Mouse (Mus musculus) G1E (cell line): ENCODE measurements around the gene Nlgn2. TPM values are rescaled to one million over a fixed set of nuclear protein-coding genes. Genes with fewer than 3 reads are reported as not detected.
"Not testable (repeated sequence)": the region's sequence is repeated elsewhere in the genome, so short reads cannot be mapped to it uniquely, and the experiment has no call there.

Experiments
- ATAC-seq: 2 replicates; pipeline ENCODE4 v1.8.0; 2016; ENCODE audit warnings: mild to moderate bottlenecking; ENCODE audit not compliant: insufficient number of reproducible peaks, poor library complexity, low FRiP score, severe bottlenecking; ENCODE audit errors: extremely low read depth
- DNase-seq: peaks from one replicate; pipeline ENCODE4 v3.0.0; 2012; ENCODE audit warnings: low spot score
- H3K27me3 ChIP-seq: 2 replicates; pipeline ENCODE4 v1.6.1; 2012; ENCODE audit warnings: mild to moderate bottlenecking, low read length, inconsistent platforms; ENCODE audit not compliant: insufficient read depth
- H3K36me3 ChIP-seq: replicated peaks from 2 replicates; pipeline ENCODE3; 2012; ENCODE audit warnings: mild to moderate bottlenecking, inconsistent platforms
- H3K4me1 ChIP-seq: 2 replicates; pipeline ENCODE4 v1.6.1; 2012; ENCODE audit warnings: low read depth, low read length, inconsistent platforms, mixed read lengths; ENCODE audit not compliant: insufficient read depth
- H3K4me3 ChIP-seq: 2 replicates; pipeline ENCODE4 v1.5.1; 2012; ENCODE audit warnings: low read depth, mild to moderate bottlenecking, inconsistent platforms, low read length, moderate library complexity, mixed read lengths
- H3K9me3 ChIP-seq: replicated peaks from 2 replicates; pipeline ENCODE4 v1.6.1; 2012; ENCODE audit warnings: inconsistent platforms
- CTCF ChIP-seq: IDR thresholded peaks from 2 replicates; pipeline ENCODE4 v1.5.1; 2012; ENCODE audit warnings: low read depth, low read length, inconsistent platforms, mixed read lengths
- GATA1 ChIP-seq: IDR thresholded peaks from 2 replicates; pipeline ENCODE4 v1.6.1; 2012; ENCODE audit warnings: borderline replicate concordance, low read length, inconsistent platforms, mixed read lengths
- GATA2 ChIP-seq: IDR thresholded peaks from 2 replicates; pipeline ENCODE4 v1.6.1; 2012; ENCODE audit warnings: low read depth, low read length, inconsistent platforms, borderline replicate concordance
- POLR2AphosphoS5 ChIP-seq: IDR thresholded peaks from 2 replicates; pipeline ENCODE4 v1.6.1; 2012; ENCODE audit warnings: low read depth, low read length, inconsistent platforms; ENCODE audit not compliant: insufficient replicate concordance
- TAL1 ChIP-seq: conservative IDR thresholded peaks from 2 replicates; pipeline ENCODE4 v1.6.1; 2012; ENCODE audit warnings: low read depth, low read length, inconsistent platforms, mixed read lengths
- polyA plus RNA-seq: library from polyadenylated mRNA; stranded (reverse); fragments of >175 nt; gene quantifications from 2 replicates; pipeline ENCODE4 v1.2.3, GENCODE M21; 2012
- total RNA-seq, 2 experiments: library from RNA; stranded (forward) in 1 of 2; stranded (reverse) in 1 of 2; fragments of 200-1000 nt in 1 of 2; fragments of >200 nt in 1 of 2; fragmentation: Nextera tagmentation in 1 of 2; gene quantifications; 2 replicates each; pipeline ENCODE4 v1.2.3; 2014 to 2017

The Nlgn2 gene
- total and polyA plus RNA-seq, 3 experiments = 0.93 to 3.1 (median 3.0) TPM

DNA sequence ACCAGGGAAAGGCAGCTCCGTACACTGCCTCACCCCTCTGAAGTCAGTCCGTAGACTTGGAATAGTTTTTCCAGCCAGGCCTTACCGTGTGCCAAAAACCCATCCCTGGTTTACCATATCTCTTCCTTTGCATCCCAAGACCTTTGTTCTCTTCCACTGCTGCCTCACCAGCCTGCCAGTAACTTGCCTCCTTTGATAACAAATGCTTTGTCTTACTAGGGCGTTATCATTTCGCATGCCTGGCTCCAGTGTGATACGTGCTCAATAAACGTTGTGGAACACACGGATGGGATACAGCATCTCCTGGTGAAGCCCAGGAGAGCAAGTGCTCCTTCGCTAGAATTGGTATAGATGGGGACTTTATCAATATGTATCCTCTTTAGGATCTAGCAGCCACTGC, 29.8 kb upstream of the Nlgn2 start:
- ATAC-seq (no peak), DNase-seq (no peak)
- TF ChIP-seq POLR2AphosphoS5 = no peak
- TF ChIP-seq GATA1 = no peak
- TF ChIP-seq CTCF = no peak
- Histone ChIP-seq H3K4me1 (peaks cover 12% of the 10 kb centered on the region), H3K9me3 (no peaks in the 10 kb centered on the region), H3K36me3 (no peaks in the 10 kb centered on the region), H3K27me3 (peaks cover 39% of the 10 kb centered on the region), H3K4me3 (no peak overlapping the region)

DNA sequence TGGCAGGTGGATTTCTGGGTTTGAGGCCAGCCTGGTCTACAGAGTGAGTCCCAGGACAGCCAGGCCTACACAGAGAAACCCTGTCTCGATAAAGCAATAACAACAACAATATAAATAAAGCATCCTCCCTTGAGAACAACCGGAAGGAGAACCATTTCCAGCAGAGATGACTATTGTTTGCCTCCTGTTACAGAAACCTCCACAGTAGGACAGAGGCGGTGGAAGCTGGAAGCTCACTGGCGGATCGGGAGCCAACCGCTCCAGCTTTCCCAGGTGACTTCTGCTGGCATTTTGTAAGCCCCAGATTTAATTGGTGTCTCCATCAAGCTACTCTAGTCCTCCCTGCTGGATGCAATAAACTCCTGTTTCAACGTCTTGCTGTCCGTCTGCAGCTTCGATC, 28.0 kb upstream of the Nlgn2 start:
- ATAC-seq (no peak), DNase-seq (no peak)
- TF ChIP-seq GATA1 (no peak), CTCF (no peak), TAL1 (no peak), GATA2 (no peak), POLR2AphosphoS5 (no peak)

DNA sequence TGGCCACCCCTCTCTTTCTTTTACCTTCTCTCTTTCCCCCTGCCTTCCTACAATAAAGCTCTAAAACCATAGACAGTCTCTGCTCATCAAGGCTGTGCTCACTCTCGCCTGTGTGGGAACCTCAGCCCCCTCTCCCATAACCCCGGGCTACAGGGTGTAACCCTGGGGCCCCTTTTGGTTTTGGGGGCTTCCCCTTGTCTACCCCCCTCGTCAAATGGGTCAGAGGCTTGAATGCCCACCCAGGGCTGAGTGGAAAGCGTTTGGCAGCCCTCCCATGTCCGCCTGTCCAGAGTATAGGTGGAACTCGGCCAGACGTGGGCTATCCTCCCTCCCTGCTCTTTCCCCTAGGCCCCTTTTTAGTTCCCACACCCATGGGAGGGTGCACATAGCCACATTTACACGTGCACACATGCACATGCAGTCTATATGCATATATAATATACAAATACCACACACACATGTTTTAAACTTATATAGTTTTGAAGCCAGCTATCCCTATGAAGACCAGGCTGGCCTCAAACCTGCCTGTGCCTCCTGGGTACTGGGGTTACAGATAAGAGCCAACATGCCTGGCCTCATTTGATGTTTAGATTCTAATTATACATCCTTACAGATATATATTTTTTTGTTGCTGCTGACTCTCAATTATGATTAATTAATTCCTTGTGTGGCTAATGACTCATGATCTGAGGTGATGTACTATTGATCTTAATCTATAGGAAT, 26.7 kb upstream of the Nlgn2 start:
- H3K9me3 ChIP-seq = no peaks in the 10 kb centered on the region
- H3K27me3 ChIP-seq = peaks cover 36% of the 10 kb centered on the region
- H3K4me3 ChIP-seq = no peak overlapping the region
- peaks cover 12% of the 10 kb centered on the region for H3K4me1 ChIP-seq
- no peak for TF ChIP-seq POLR2AphosphoS5
- no peak for TF ChIP-seq GATA2
- TF ChIP-seq TAL1 = no peak
- no peak for TF ChIP-seq GATA1
- TF ChIP-seq CTCF = no peak
- no peaks in the 10 kb centered on the region for H3K36me3 ChIP-seq
- no peak for DNase-seq
- no peak for ATAC-seq

More for the DNA sequence above, 28.0 kb upstream of the Nlgn2 start:
- Histone ChIP-seq H3K27me3 (peaks cover 33% of the 10 kb centered on the region), H3K4me1 (peaks cover 12% of the 10 kb centered on the region), H3K4me3 (no peak overlapping the region), H3K36me3 (no peaks in the 10 kb centered on the region), H3K9me3 (no peaks in the 10 kb centered on the region)

DNA sequence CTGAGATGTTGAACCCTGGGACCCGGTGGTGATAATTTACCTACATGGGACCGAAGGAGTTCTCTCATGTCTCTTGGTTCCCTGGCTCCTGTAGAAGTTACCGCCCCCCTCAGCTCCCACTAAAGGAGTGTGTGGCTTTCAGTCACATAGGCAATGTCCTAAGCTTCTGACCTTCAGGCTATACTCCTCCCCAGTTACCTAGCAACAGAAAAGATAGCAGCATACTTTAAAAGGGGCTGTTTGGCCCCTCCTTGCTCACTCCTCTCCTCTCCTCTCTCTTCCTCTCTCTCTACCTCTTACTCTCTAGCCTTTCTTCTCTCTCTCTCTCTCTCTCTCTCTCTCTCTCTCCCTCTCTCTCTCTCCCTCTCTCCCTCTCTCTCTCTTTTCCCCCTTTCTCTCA, 26.1 kb upstream of the Nlgn2 start:
- peaks cover 36% of the 10 kb centered on the region for H3K27me3 ChIP-seq
- not testable (repeated sequence) for DNase-seq, H3K9me3 ChIP-seq, ATAC-seq, H3K4me3 ChIP-seq, H3K36me3 ChIP-seq
- H3K4me1 ChIP-seq = peaks cover 12% of the 10 kb centered on the region

DNA sequence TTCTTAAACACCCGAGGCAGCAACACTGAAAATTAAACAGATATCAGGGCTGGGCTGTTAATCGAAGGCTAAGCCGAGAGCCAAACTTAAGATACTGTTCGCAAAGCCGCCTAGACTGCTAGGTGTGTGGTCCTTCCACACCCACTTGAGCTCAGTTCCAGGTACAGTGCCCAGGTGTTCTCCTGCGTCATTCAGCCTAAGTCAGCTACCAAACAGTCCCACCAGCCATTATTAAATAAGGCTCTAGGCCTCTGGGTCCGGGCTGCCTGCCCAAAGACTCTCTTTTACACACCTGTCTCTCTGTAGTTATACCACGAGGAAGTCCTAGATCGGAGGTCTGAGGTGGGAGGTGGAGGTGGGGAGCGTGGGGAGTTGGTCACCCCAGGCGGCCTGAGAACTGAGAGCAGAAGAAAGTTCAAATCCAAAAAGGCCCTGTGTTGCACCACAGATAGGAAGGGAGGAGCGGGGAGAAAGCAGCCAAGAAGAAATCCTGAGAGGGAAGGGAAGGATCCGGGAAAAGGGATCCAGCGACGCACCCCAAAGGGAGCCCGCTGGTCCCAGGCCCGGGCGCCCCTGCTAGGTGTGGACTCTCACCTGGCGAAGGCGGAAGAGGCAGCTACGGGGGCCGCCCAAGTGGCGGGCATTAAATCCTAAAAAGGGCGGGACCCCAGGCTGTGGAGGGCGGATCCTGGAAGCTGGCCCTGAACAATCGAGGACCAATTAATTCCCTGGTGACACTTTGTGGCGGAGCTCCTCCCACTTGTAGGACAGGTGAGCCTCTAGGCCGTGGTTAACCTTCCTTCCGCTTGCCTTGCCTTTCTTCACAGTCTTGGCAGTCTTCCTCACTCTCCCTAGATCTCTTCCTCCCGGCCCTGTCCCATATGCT, 20.8 kb upstream of the Nlgn2 start, which contains the start of gene Tnk1:
Gene Tnk1, minus strand, starts transcription at position 618 of the 886 bp plus-strand sequence.
- H3K9me3 ChIP-seq = no peaks in the 10 kb centered on the region
- TF ChIP-seq GATA1 = no peak
- no peak for TF ChIP-seq GATA2
- no peak for TF ChIP-seq POLR2AphosphoS5
- no peak for TF ChIP-seq CTCF
- TF ChIP-seq TAL1 = no peak
- ATAC-seq (no peak), DNase-seq (no peak)
- no peaks in the 10 kb centered on the region for H3K36me3 ChIP-seq
- H3K4me3 ChIP-seq = no peak within 1 kb of the TSS
- peaks cover 35% of the 10 kb centered on the region for H3K4me1 ChIP-seq
- peaks cover 27% of the 10 kb centered on the region for H3K27me3 ChIP-seq

DNA sequence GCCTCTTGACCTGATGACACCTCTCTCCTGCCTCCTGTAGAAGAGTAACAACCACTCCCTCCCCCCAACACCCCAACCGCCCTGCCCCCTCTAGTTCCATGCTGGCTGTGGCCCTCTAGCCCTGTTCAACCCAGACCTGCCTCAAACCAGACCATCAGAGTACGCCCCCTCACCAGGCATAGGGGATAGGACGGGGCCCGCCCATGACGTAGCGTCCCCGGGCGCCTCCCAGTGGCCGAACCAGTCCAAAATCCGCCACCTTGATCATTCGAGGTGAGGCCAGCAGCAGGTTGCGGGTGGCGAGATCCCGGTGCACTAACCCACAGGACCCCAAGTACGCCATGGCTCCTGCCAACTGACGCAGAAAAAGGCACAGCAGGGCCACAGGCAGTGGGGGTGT, 17.8 kb upstream of the Nlgn2 start:
- Histone ChIP-seq H3K4me1 (peaks cover 65% of the 10 kb centered on the region), H3K4me3 (peak overlapping the region; percentile 59; the same call in 1 of the 2 replicates), H3K27me3 (peaks cover 26% of the 10 kb centered on the region), H3K36me3 (peaks cover 29% of the 10 kb centered on the region), H3K9me3 (no peaks in the 10 kb centered on the region)
- ATAC-seq (no peak), DNase-seq (peak; percentile 72)
- TF ChIP-seq TAL1 = no peak
- no peak for TF ChIP-seq GATA2
- peak; percentile 21; the same call in 1 of the 2 replicates for TF ChIP-seq CTCF

DNA sequence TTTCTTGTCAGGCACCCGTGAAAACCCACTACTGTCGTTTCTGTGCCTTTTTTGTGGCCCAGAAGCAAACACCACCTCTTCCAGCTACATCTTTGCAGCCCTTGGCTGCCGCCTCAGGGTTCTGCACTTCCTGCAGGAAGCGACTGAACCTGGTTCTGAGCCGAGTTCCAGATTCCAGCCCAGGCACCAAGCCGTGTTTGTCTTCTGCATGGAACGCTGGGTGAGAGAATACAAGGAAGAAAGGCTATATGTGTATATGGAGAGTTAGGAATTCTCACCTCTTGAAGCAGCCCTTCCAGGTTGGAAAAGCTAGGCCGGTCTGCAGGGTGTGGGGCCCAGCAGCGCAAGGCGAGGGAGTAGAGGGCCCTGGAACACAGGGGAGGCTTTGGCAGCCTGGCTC, 17.1 kb upstream of the Nlgn2 start:
- Histone ChIP-seq H3K4me3 (peak overlapping the region; percentile 59; the same call in 1 of the 2 replicates), H3K4me1 (peaks cover 71% of the 10 kb centered on the region), H3K27me3 (peaks cover 21% of the 10 kb centered on the region), H3K9me3 (no peaks in the 10 kb centered on the region), H3K36me3 (peaks cover 36% of the 10 kb centered on the region)
- ATAC-seq (no peak), DNase-seq (no peak)
- TF ChIP-seq GATA2 (no peak), GATA1 (no peak), CTCF (no peak), POLR2AphosphoS5 (no peak), TAL1 (no peak)
